Mouse (Mus musculus) ES-E14 (cell line): ENCODE measurements around the gene Ubn2.

ENCODE experiments used
- CHD2 ChIP-seq: IDR thresholded peaks from 2 replicates; pipeline ENCODE4 v1.6.1; 2014; ENCODE audit warnings: mild to moderate bottlenecking, low read depth, low read length, inconsistent platforms
- HCFC1 ChIP-seq: IDR thresholded peaks from 2 replicates; pipeline ENCODE4 v1.6.1; 2012; ENCODE audit warnings: low read length, inconsistent platforms, borderline replicate concordance; ENCODE audit not compliant: insufficient read depth
- MAFK ChIP-seq: IDR thresholded peaks from 2 replicates; pipeline ENCODE4 v1.6.1; 2014; ENCODE audit warnings: mild to moderate bottlenecking, low read depth, low read length, inconsistent platforms; ENCODE audit not compliant: insufficient read depth

- TF ChIP-seq CHD2 (no peak), MAFK (no peak), HCFC1 (no peak)
These were observed 48.1 kb downstream of the Ubn2 start for GRCm38 (mm10) chr6:38481694-38482371.
